Mouse (Mus musculus): Measurements from ENCODE around the gene Efhb. TPM values are rescaled to one million over a fixed set of nuclear protein-coding genes. Genes with fewer than 3 reads are reported as not detected.
A peak's percentile ranks its signal among the peaks of the same experiment; 100 is the strongest.

Gene Efhb
- polyA plus RNA-seq, 1 experiment from 2014 or later, result 0.33 TPM

- H3K4me1 ChIP-seq, result no peaks in the 10 kb centered on the region
- peak overlapping the region; percentile 57 for H3K9ac ChIP-seq
- WGBS, result 27% methylated on average over 6 of the region's 9 CpGs
- H3K27ac ChIP-seq, result no peak overlapping the region
- H3K36me3 ChIP-seq, result no peaks in the 10 kb centered on the region
- H3K9me3 ChIP-seq, result no peaks in the 10 kb centered on the region
- peak overlapping the region; percentile 66 for H3K4me2 ChIP-seq (replicated peaks)
- H3K27me3 ChIP-seq, result no peaks in the 10 kb centered on the region
- peak; percentile 58 for ATAC-seq (ENCODE audit: low FRiP score, low read depth)
- H3K4me3 ChIP-seq, result peak overlapping the region; percentile 44
Observed at GRCm38 (mm10) chr17:53463496-53463840, 347 bp upstream of the Efhb start.

GRCm38 (mm10) chr17:53456742-53457141 is 6.4 kb downstream of the Efhb start:
- no peaks in the 10 kb centered on the region for H3K27me3 ChIP-seq
- no peaks in the 10 kb centered on the region for H3K4me1 ChIP-seq
- H3K9ac ChIP-seq, result no peak overlapping the region
- H3K4me3 ChIP-seq, result no peak overlapping the region
- no peaks in the 10 kb centered on the region for H3K36me3 ChIP-seq
- no peak for ATAC-seq (ENCODE audit: low FRiP score, low read depth)
- H3K4me2 ChIP-seq (replicated peaks), result no peak overlapping the region
- H3K27ac ChIP-seq, result no peak overlapping the region
- no peaks in the 10 kb centered on the region for H3K9me3 ChIP-seq
- WGBS, result 69% methylated on average over 1 of the region's 1 CpGs

GRCm38 (mm10) chr17:53456152-53456551 is 7.0 kb downstream of the Efhb start:
- H3K4me1 ChIP-seq, result no peaks in the 10 kb centered on the region
- 68% methylated on average over 2 of the region's 2 CpGs for WGBS
- no peak overlapping the region for H3K9ac ChIP-seq
- H3K4me3 ChIP-seq, result no peak overlapping the region
- no peak for ATAC-seq (ENCODE audit: low FRiP score, low read depth)
- H3K4me2 ChIP-seq (replicated peaks), result no peak overlapping the region
- H3K27me3 ChIP-seq, result no peaks in the 10 kb centered on the region
- no peaks in the 10 kb centered on the region for H3K36me3 ChIP-seq
- no peaks in the 10 kb centered on the region for H3K9me3 ChIP-seq
- H3K27ac ChIP-seq, result no peak overlapping the region

- peak overlapping the region; percentile 30 for H3K4me2 ChIP-seq (replicated peaks)
- no peak overlapping the region for H3K4me3 ChIP-seq
- ATAC-seq (ENCODE audit: low FRiP score, low read depth), result no peak
- H3K27me3 ChIP-seq, result no peaks in the 10 kb centered on the region
- H3K9me3 ChIP-seq, result no peaks in the 10 kb centered on the region
- H3K9ac ChIP-seq, result no peak overlapping the region
- H3K36me3 ChIP-seq, result no peaks in the 10 kb centered on the region
- no peaks in the 10 kb centered on the region for H3K4me1 ChIP-seq
- 40% methylated on average over 10 of the region's 10 CpGs for WGBS
- no peak overlapping the region for H3K27ac ChIP-seq
Observed at GRCm38 (mm10) chr17:53402689-53403306, 60.3 kb downstream of the Efhb start.

- H3K4me3 ChIP-seq, result no peak overlapping the region
- no peak for ATAC-seq (ENCODE audit: low FRiP score, low read depth)
Observed at GRCm38 (mm10) chr17:53393201-53393600, 69.9 kb downstream of the Efhb start.

GRCm38 (mm10) chr17:53389507-53389906 is 73.6 kb downstream of the Efhb start:
- Histone ChIP-seq H3K4me1 (no peaks in the 10 kb centered on the region), H3K4me2 (replicated peaks) (no peak overlapping the region), H3K27ac (no peak overlapping the region), H3K9ac (no peak overlapping the region), H3K36me3 (no peaks in the 10 kb centered on the region), H3K4me3 (no peak overlapping the region), H3K9me3 (no peaks in the 10 kb centered on the region), H3K27me3 (no peaks in the 10 kb centered on the region)
- WGBS, result 44% methylated on average over 4 of the region's 4 CpGs
- ATAC-seq (ENCODE audit: low FRiP score, low read depth), result no peak

More at GRCm38 (mm10) chr17:53393201-53393600, 69.9 kb downstream of the Efhb start:
- no peak overlapping the region for H3K4me2 ChIP-seq (replicated peaks)
- no peaks in the 10 kb centered on the region for H3K27me3 ChIP-seq
- no peaks in the 10 kb centered on the region for H3K36me3 ChIP-seq
- no peaks in the 10 kb centered on the region for H3K9me3 ChIP-seq
- no peaks in the 10 kb centered on the region for H3K4me1 ChIP-seq
- H3K9ac ChIP-seq, result no peak overlapping the region
- 87% methylated on average over 2 of the region's 2 CpGs for WGBS
- H3K27ac ChIP-seq, result no peak overlapping the region

- H3K36me3 ChIP-seq, result no peaks in the 10 kb centered on the region
- no peak overlapping the region for H3K4me2 ChIP-seq (replicated peaks)
- H3K27me3 ChIP-seq, result no peaks in the 10 kb centered on the region
- no peak overlapping the region for H3K27ac ChIP-seq
- H3K4me1 ChIP-seq, result no peaks in the 10 kb centered on the region
- no peak overlapping the region for H3K9ac ChIP-seq
- 50% methylated on average over 6 of the region's 6 CpGs for WGBS
- no peak for ATAC-seq (ENCODE audit: low FRiP score, low read depth)
- no peak overlapping the region for H3K4me3 ChIP-seq
- no peaks in the 10 kb centered on the region for H3K9me3 ChIP-seq
Observed at GRCm38 (mm10) chr17:53387581-53388473, 75.3 kb downstream of the Efhb start.

- no peaks in the 10 kb centered on the region for H3K27me3 ChIP-seq
- H3K9me3 ChIP-seq, result no peaks in the 10 kb centered on the region
- no peaks in the 10 kb centered on the region for H3K4me1 ChIP-seq
- ATAC-seq (ENCODE audit: low FRiP score, low read depth), result no peak
- H3K36me3 ChIP-seq, result no peaks in the 10 kb centered on the region
- H3K9ac ChIP-seq, result no peak overlapping the region
- no peak overlapping the region for H3K27ac ChIP-seq
- WGBS, result 59% methylated on average over 6 of the region's 6 CpGs
- H3K4me2 ChIP-seq (replicated peaks), result no peak overlapping the region
- H3K4me3 ChIP-seq, result no peak overlapping the region
Observed at GRCm38 (mm10) chr17:53386863-53387262, 76.3 kb downstream of the Efhb start.

GRCm38 (mm10) chr17:53364111-53364510 is 99.0 kb downstream of the Efhb start:
- Histone ChIP-seq H3K4me1 (no peaks in the 10 kb centered on the region), H3K9ac (no peak overlapping the region), H3K36me3 (no peaks in the 10 kb centered on the region), H3K9me3 (peaks cover 5% of the 10 kb centered on the region; the same call in 1 of the 2 replicates), H3K4me2 (replicated peaks) (no peak overlapping the region), H3K27ac (no peak overlapping the region), H3K4me3 (no peak overlapping the region), H3K27me3 (no peaks in the 10 kb centered on the region)
- ATAC-seq (ENCODE audit: low FRiP score, low read depth), result no peak
- 87% methylated on average over 6 of the region's 6 CpGs for WGBS

Other genes starting within 250 kb of the Efhb start
- 74.4 and 77.9 TPM in 2 replicates for gene Rab5a, start 15.9 kb upstream of the Efhb start, polyA plus RNA-seq (2015; fragmentation: Nextera tagmentation; extraction: Ambion mirVana)
- gene Pp2d1, start 76.1 kb upstream of the Efhb start, polyA plus RNA-seq (2015; fragmentation: Nextera tagmentation; extraction: Ambion mirVana), result 0.19 and 0.34 TPM in 2 replicates
- gene Kat2b, start 103.5 kb upstream of the Efhb start, polyA plus RNA-seq (2015; fragmentation: Nextera tagmentation; extraction: Ambion mirVana), result 5.4 and 5.8 TPM in 2 replicates
- 32.8 and 38.3 TPM in 2 replicates for gene Sgo1, start 226.0 kb upstream of the Efhb start, polyA plus RNA-seq (2015; fragmentation: Nextera tagmentation; extraction: Ambion mirVana)